Mouse (Mus musculus): ENCODE data around the gene Plekhg1.

Plekhg1 gene

GRCm38 (mm10) chr10:3740148-3740503, at the start of gene Plekhg1:
TSS of gene Plekhg1 (plus strand) at chr10:3740364.
- peak; percentile 86 for DNase-seq (ENCODE audit: low spot score)

- no peak for DNase-seq (ENCODE audit: low spot score)
Measured at GRCm38 (mm10) chr10:3692791-3693190, 47.4 kb upstream of the Plekhg1 start.

GRCm38 (mm10) chr10:3693699-3694280, 46.4 kb upstream of the Plekhg1 start:
- DNase-seq (ENCODE audit: low spot score): no peak

GRCm38 (mm10) chr10:3695332-3695905, 44.7 kb upstream of the Plekhg1 start:
- DNase-seq (ENCODE audit: low spot score): no peak

GRCm38 (mm10) chr10:3696727-3697348, 43.3 kb upstream of the Plekhg1 start:
- peak; percentile 9 for DNase-seq (ENCODE audit: low spot score)

GRCm38 (mm10) chr10:3697500-3697899, 42.7 kb upstream of the Plekhg1 start:
- DNase-seq (ENCODE audit: low spot score): no peak

- no peak for DNase-seq (ENCODE audit: low spot score)
Measured at GRCm38 (mm10) chr10:3700225-3701073, 39.7 kb upstream of the Plekhg1 start.

GRCm38 (mm10) chr10:3701832-3702231, 38.3 kb upstream of the Plekhg1 start:
- DNase-seq (ENCODE audit: low spot score): no peak

- no peak for DNase-seq (ENCODE audit: low spot score)
Measured at GRCm38 (mm10) chr10:3702585-3702984, 37.6 kb upstream of the Plekhg1 start.

GRCm38 (mm10) chr10:3706231-3706630, 33.9 kb upstream of the Plekhg1 start:
- DNase-seq (ENCODE audit: low spot score): no peak

- no peak for DNase-seq (ENCODE audit: low spot score)
Measured at GRCm38 (mm10) chr10:3710081-3710480, 30.1 kb upstream of the Plekhg1 start.

GRCm38 (mm10) chr10:3715302-3715943, 24.7 kb upstream of the Plekhg1 start:
- no peak for DNase-seq (ENCODE audit: low spot score)

GRCm38 (mm10) chr10:3718021-3718865, 21.9 kb upstream of the Plekhg1 start:
- peak; percentile 14 for DNase-seq (ENCODE audit: low spot score)

GRCm38 (mm10) chr10:3720296-3720695, 19.9 kb upstream of the Plekhg1 start:
- DNase-seq (ENCODE audit: low spot score): no peak

- DNase-seq (ENCODE audit: low spot score): no peak
Measured at GRCm38 (mm10) chr10:3722339-3722738, 17.8 kb upstream of the Plekhg1 start.

- no peak for DNase-seq (ENCODE audit: low spot score)
Measured at GRCm38 (mm10) chr10:3724665-3725064, 15.5 kb upstream of the Plekhg1 start.

- no peak for DNase-seq (ENCODE audit: low spot score)
Measured at GRCm38 (mm10) chr10:3729666-3730065, 10.5 kb upstream of the Plekhg1 start.

GRCm38 (mm10) chr10:3730314-3730713, 9.8 kb upstream of the Plekhg1 start:
- DNase-seq (ENCODE audit: low spot score): no peak

GRCm38 (mm10) chr10:3737034-3737433, 3.1 kb upstream of the Plekhg1 start:
- DNase-seq (ENCODE audit: low spot score): no peak

GRCm38 (mm10) chr10:3740504-3741388, 582 bp downstream of the Plekhg1 start:
- DNase-seq (ENCODE audit: low spot score): peak; percentile 43

All from ovary, postnatal 36 days (tissue).